Mouse (Mus musculus): Measurements from ENCODE around the gene Nhlh2. TPM values are rescaled to one million over a fixed set of nuclear protein-coding genes. Genes with fewer than 3 reads are reported as not detected.

Nhlh2 gene
- polyA plus RNA-seq, 1 experiment from 2014 or later: 0.19 TPM

DNA sequence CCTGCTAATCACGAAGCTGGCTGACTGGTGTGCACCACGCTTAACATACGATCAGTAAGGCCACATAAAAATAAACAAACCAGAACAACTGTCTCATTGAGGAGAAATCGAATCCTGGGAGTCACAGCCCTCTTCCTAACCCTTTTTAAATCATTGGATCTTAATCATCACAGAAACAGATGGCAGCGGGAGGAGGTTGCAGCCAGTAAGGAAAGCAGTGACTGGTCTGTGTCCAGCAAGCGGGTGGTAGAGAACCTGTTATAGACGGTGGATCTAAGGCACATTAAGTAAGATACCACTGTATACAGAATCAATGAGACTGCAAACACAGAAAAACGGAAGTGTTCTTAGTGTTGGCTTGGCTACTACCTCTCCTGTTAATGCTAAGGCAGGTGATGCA is 24.2 kb upstream of the Nhlh2 start:
- no peaks in the 10 kb centered on the region for H3K9me3 ChIP-seq (ENCODE audit: control insufficient read depth, low read length)
- H3K4me2 ChIP-seq: no peak overlapping the region
- DNase-seq (ENCODE audit: low spot score) (no peak), ATAC-seq (replicated peaks; ENCODE audit: low FRiP score) (no peak)
- no peaks in the 10 kb centered on the region for H3K4me1 ChIP-seq (replicated peaks; ENCODE audit: control insufficient read depth, insufficient read depth, low read length)
- WGBS: 74% methylated on average over 8 of the region's 8 CpGs
- H3K9ac ChIP-seq (ENCODE audit: low read depth, low read length): no peak overlapping the region
- H3K4me3 ChIP-seq (ENCODE audit: low read depth, low read length): no peak overlapping the region
- H3K27ac ChIP-seq (ENCODE audit: low read depth, low read length): no peak overlapping the region
- no peaks in the 10 kb centered on the region for H3K27me3 ChIP-seq (replicated peaks; ENCODE audit: control insufficient read depth, insufficient read depth, low read length)
- H3K36me3 ChIP-seq (ENCODE audit: control insufficient read depth, insufficient read depth, low read length): no peaks in the 10 kb centered on the region

DNA sequence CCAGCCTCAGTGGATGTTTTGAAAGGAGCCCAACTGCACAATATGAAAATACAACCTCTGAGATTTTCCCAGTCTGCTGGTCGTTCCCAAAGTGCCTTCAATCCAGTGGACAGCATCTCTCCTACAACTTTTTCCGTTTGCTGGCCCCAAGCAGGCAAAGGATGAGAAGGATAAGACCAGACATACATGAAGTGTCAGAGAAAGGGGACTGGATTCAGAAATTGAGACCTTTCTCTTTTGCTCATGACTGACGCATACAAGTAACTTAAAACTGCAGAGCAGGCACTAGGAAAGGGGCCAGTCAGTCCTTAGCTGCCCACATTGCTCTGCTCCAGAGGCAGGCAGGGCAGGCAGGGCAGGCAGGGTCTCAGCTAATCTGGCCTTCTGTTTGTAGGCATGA is 19.7 kb upstream of the Nhlh2 start:
- Histone ChIP-seq H3K9me3 (ENCODE audit: control insufficient read depth, low read length) (no peaks in the 10 kb centered on the region), H3K27ac (ENCODE audit: low read depth, low read length) (no peak overlapping the region), H3K4me2 (no peak overlapping the region), H3K27me3 (replicated peaks; ENCODE audit: control insufficient read depth, insufficient read depth, low read length) (no peaks in the 10 kb centered on the region), H3K36me3 (ENCODE audit: control insufficient read depth, insufficient read depth, low read length) (no peaks in the 10 kb centered on the region), H3K4me1 (replicated peaks; ENCODE audit: control insufficient read depth, insufficient read depth, low read length) (no peaks in the 10 kb centered on the region), H3K9ac (ENCODE audit: low read depth, low read length) (no peak overlapping the region), H3K4me3 (ENCODE audit: low read depth, low read length) (no peak overlapping the region)
- ATAC-seq (replicated peaks; ENCODE audit: low FRiP score): no peak
- WGBS: 68% methylated on average over 3 of the region's 3 CpGs
- no peak for DNase-seq (ENCODE audit: low spot score)

DNA sequence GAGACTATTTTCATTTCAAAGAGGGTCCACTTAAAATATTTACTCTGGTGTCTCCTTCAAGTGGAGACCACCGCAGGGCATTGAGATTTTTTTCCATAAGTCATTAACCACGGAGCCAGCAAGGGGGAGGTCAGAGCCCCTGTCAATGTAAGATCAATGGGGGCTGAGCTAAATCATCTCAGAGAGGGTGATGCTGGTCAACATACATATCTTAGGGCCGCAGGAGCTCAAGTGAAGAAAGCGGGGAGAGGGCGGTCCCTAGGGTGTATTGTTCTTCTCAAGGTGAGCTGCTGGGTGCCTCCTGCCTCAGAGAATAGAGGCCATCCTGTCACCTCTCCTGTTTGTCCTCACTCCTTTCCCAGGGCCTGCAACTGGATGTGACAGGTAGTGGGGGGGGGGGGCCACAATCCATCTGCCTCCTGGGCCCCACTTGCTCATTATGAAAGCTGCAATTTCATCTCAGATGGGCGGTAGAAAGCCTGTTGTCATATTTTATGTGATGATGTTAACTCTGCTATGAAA is 18.8 kb upstream of the Nhlh2 start:
- Histone ChIP-seq H3K9ac (ENCODE audit: low read depth, low read length) (no peak overlapping the region), H3K36me3 (ENCODE audit: control insufficient read depth, insufficient read depth, low read length) (no peaks in the 10 kb centered on the region), H3K27me3 (replicated peaks; ENCODE audit: control insufficient read depth, insufficient read depth, low read length) (no peaks in the 10 kb centered on the region), H3K4me1 (replicated peaks; ENCODE audit: control insufficient read depth, insufficient read depth, low read length) (no peaks in the 10 kb centered on the region), H3K4me3 (ENCODE audit: low read depth, low read length) (no peak overlapping the region), H3K4me2 (no peak overlapping the region), H3K27ac (ENCODE audit: low read depth, low read length) (no peak overlapping the region), H3K9me3 (ENCODE audit: control insufficient read depth, low read length) (no peaks in the 10 kb centered on the region)
- DNase-seq (ENCODE audit: low spot score) (no peak), ATAC-seq (replicated peaks; ENCODE audit: low FRiP score) (no peak)
- WGBS: 59% methylated on average over 6 of the region's 6 CpGs

DNA sequence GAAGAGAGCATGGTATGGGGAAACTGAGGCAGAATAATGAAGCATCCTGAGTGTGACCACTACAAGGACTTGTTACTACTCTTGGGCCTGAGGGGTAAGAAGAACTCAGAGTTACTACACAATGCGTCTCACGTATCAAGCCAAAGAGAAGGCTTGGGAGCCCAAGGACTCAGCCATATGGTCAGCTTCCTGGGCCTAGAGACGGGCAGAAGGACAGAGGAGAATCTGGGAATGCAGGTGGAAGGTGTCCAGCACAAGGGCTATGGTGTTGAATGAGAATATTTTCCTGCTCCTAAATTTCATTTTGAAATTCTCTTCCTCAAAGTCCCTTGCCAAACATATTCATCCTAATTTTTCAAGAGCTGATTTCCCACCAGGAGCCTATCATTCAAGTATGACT is 12.0 kb upstream of the Nhlh2 start:
- Histone ChIP-seq H3K27me3 (replicated peaks; ENCODE audit: control insufficient read depth, insufficient read depth, low read length) (no peaks in the 10 kb centered on the region), H3K4me1 (replicated peaks; ENCODE audit: control insufficient read depth, insufficient read depth, low read length) (no peaks in the 10 kb centered on the region), H3K4me2 (no peak overlapping the region), H3K36me3 (ENCODE audit: control insufficient read depth, insufficient read depth, low read length) (no peaks in the 10 kb centered on the region), H3K9ac (ENCODE audit: low read depth, low read length) (no peak overlapping the region), H3K9me3 (ENCODE audit: control insufficient read depth, low read length) (no peaks in the 10 kb centered on the region), H3K4me3 (ENCODE audit: low read depth, low read length) (no peak overlapping the region), H3K27ac (ENCODE audit: low read depth, low read length) (no peak overlapping the region)
- WGBS: 87% methylated on average over 3 of the region's 3 CpGs
- DNase-seq (ENCODE audit: low spot score): no peak
- no peak for ATAC-seq (replicated peaks; ENCODE audit: low FRiP score)

DNA sequence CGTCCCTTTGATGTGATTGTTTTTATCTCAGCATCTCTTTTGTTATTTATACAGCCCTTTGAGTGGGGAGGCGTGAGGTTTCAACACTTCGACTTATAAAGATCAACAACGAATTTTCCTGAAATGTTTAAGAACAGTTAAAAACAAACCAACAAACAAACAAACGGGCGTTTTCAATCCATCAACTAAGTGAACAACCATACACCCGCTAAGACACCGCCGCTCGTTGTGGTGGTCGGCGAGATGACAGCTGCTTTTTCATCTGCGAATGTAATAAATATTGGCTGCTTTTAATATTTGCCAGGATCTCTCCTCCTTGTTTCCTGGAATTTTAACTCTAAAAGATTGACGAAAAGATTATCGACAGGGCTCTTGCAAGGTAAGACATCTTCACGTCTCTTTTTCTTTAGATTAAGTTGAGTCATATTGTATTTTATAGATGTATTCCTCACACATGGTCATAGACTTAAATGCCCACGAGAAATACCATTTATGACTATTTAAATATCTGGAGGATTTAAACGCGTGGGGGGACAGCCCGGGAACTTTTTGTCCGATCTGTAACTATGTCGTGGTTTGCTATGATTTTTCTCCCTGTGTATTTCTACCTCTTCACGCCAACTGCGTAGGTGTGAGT is 923 bp downstream of the Nhlh2 start:
- ATAC-seq (replicated peaks; ENCODE audit: low FRiP score): no peak
- WGBS: 6% methylated on average over 24 of the region's 24 CpGs
- DNase-seq (ENCODE audit: low spot score): no peak
- Histone ChIP-seq H3K4me3 (ENCODE audit: low read depth, low read length) (no peak overlapping the region), H3K4me2 (no peak overlapping the region; the same call in 1 of the 2 replicates), H3K27me3 (replicated peaks; ENCODE audit: control insufficient read depth, insufficient read depth, low read length) (peaks cover 68% of the 10 kb centered on the region), H3K36me3 (ENCODE audit: control insufficient read depth, insufficient read depth, low read length) (no peaks in the 10 kb centered on the region), H3K9ac (ENCODE audit: low read depth, low read length) (no peak overlapping the region), H3K27ac (ENCODE audit: low read depth, low read length) (no peak overlapping the region), H3K9me3 (ENCODE audit: control insufficient read depth, low read length) (no peaks in the 10 kb centered on the region), H3K4me1 (replicated peaks; ENCODE audit: control insufficient read depth, insufficient read depth, low read length) (no peaks in the 10 kb centered on the region)

DNA sequence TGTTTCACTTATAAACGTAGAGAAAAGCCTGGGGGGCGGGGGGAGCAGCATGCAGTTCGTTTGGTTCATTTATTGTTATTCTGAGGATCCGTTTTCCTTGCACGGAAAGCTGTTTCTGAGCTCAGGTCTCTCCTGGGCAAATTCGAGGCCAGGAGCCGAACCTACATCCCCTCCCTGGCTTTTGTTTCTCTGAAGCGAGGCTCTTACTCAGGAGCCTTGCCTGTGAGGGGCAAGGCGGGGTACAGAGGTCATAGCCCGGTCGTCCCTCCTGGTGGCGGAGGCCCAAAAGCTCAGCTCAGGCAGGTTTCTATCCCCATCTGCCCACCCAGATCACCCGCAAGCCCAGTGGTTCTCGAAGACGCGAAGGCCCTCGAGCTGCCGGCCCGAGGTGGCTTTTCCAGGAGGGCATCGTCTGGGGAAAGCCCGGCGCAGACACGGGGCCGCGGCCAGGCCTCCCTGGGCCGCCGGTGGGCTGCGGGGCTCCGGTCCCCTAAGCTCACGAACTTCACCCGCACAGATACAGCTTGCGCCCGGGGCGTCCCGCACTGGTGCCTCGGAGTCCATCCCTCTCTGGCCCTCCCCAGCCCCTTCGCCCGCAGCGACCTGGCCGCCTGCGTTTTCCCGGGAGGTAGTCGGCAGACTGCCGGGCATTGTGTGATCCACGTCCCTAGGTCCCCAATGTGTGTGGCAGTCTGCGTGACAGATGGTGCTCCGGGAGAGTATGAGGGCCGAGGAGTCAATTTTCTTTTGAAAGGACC is 1.6 kb downstream of the Nhlh2 start:
- no peaks in the 10 kb centered on the region for H3K4me1 ChIP-seq (replicated peaks; ENCODE audit: control insufficient read depth, insufficient read depth, low read length)
- peaks cover 75% of the 10 kb centered on the region for H3K27me3 ChIP-seq (replicated peaks; ENCODE audit: control insufficient read depth, insufficient read depth, low read length)
- no peaks in the 10 kb centered on the region for H3K36me3 ChIP-seq (ENCODE audit: control insufficient read depth, insufficient read depth, low read length)
- ATAC-seq (replicated peaks; ENCODE audit: low FRiP score) (no peak), DNase-seq (ENCODE audit: low spot score) (peak; percentile 56)
- no peaks in the 10 kb centered on the region for H3K9me3 ChIP-seq (ENCODE audit: control insufficient read depth, low read length)
- peak overlapping the region; percentile 36 for H3K4me3 ChIP-seq (ENCODE audit: low read depth, low read length)
- H3K9ac ChIP-seq (ENCODE audit: low read depth, low read length): no peak overlapping the region
- H3K4me2 ChIP-seq: peak overlapping the region; percentile 51
- H3K27ac ChIP-seq (ENCODE audit: low read depth, low read length): no peak overlapping the region
- 2% methylated on average over 47 of the region's 48 CpGs for WGBS

DNA sequence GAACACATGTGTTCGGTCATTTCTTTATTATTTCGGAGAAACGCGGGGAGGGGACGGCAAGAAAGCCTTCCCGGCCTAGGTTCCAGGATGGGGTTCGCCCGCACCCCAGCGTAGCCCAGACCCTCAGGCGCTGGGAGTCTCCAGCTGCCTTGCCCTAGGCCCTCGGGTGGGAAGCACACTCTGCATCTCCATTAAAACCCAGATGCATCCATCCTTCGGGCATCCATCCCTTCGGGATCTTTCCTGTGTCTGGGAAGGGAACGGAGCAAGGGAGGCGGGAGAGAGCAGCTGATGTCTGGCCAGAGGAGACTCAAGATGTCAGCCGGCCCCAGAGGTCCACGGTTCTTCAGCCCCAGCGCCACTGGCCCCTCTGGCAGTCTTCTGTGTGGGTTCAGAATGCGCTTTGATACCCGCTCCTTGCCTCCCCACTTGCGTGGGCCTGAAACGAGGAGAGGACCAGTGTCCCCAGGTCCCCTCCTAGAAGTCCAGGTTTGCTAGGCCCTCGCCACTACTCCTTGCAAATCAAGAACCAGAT is 2.3 kb downstream of the Nhlh2 start:
- Histone ChIP-seq H3K4me3 (ENCODE audit: low read depth, low read length) (peak overlapping the region; percentile 36), H3K4me2 (peak overlapping the region; percentile 55), H3K9ac (ENCODE audit: low read depth, low read length) (no peak overlapping the region), H3K36me3 (ENCODE audit: control insufficient read depth, insufficient read depth, low read length) (no peaks in the 10 kb centered on the region), H3K9me3 (ENCODE audit: control insufficient read depth, low read length) (no peaks in the 10 kb centered on the region), H3K27me3 (replicated peaks; ENCODE audit: control insufficient read depth, insufficient read depth, low read length) (peaks cover 79% of the 10 kb centered on the region), H3K4me1 (replicated peaks; ENCODE audit: control insufficient read depth, insufficient read depth, low read length) (no peaks in the 10 kb centered on the region), H3K27ac (ENCODE audit: low read depth, low read length) (no peak overlapping the region)
- DNase-seq (ENCODE audit: low spot score) (no peak), ATAC-seq (replicated peaks; ENCODE audit: low FRiP score) (no peak)
- 5% methylated on average over 23 of the region's 23 CpGs for WGBS

DNA sequence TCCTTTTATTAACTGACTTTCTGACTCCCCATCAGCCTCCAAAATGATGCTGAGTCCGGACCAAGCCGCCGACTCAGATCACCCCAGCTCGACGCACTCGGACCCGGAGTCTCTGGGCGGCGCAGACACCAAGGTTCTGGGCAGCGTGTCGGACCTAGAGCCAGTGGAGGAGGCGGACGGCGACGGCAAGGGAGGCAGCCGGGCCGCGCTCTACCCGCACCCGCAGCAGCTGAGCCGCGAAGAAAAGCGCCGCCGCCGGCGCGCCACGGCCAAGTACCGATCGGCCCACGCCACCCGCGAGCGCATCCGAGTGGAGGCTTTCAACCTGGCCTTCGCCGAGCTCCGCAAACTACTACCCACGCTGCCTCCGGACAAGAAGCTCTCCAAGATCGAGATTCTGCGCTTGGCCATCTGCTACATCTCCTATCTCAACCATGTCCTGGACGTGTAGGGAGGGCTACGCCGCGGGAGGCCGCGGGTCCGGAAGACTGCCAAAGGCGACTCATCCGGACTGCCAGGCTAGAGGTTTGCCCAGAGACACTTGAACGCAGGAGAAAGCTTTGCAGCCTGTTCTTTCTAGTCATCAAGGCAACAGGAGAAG is 2.8 kb downstream of the Nhlh2 start:
- no peaks in the 10 kb centered on the region for H3K36me3 ChIP-seq (ENCODE audit: control insufficient read depth, insufficient read depth, low read length)
- H3K27ac ChIP-seq (ENCODE audit: low read depth, low read length): no peak overlapping the region
- H3K4me3 ChIP-seq (ENCODE audit: low read depth, low read length): peak overlapping the region; percentile 14
- under 1% methylated on average over 53 of the region's 53 CpGs for whole genome bisulfite sequencing
- ATAC-seq (replicated peaks; ENCODE audit: low FRiP score) (no peak), DNase-seq (ENCODE audit: low spot score) (peak; percentile 41)
- H3K27me3 ChIP-seq (replicated peaks; ENCODE audit: control insufficient read depth, insufficient read depth, low read length): peaks cover 84% of the 10 kb centered on the region
- H3K4me1 ChIP-seq (replicated peaks; ENCODE audit: control insufficient read depth, insufficient read depth, low read length): no peaks in the 10 kb centered on the region
- peak overlapping the region; percentile 55 for H3K4me2 ChIP-seq
- no peak overlapping the region for H3K9ac ChIP-seq (ENCODE audit: low read depth, low read length)
- H3K9me3 ChIP-seq (ENCODE audit: control insufficient read depth, low read length): no peaks in the 10 kb centered on the region

Data from liver, embryonic 11.5 days (tissue).